Mouse (Mus musculus) stomach, postnatal 0 days (tissue): ENCODE data around the gene Ndufb6. TPM values are rescaled to one million over a fixed set of nuclear protein-coding genes. Genes with fewer than 3 reads are reported as not detected.

ENCODE experiments used
- ATAC-seq: fragments of 200-750 bp; cut with Nextera tagmentation; 2 replicates; pipeline ENCODE4 v1.8.0; 2017; ENCODE audit not compliant: low FRiP score, low TSS enrichment
- DNase-seq: peaks from one replicate; pipeline ENCODE4 v3.0.0-alpha.2; 2016; ENCODE audit warnings: low spot score
- H3K27ac ChIP-seq: fragments of 300-500 bp; sonication (generic); replicated peaks from 2 replicates; pipeline ENCODE4 v1.5.1; 2014; ENCODE audit warnings: mild to moderate bottlenecking, control low read depth
- H3K27me3 ChIP-seq: fragments of 300-500 bp; sonication (generic); 2 replicates; pipeline ENCODE4 v1.6.1; 2014; ENCODE audit warnings: low read length; ENCODE audit not compliant: control insufficient read depth, insufficient read depth
- H3K36me3 ChIP-seq: fragments of 300-500 bp; sonication (generic); 2 replicates; pipeline ENCODE4 v1.6.1; 2014; ENCODE audit warnings: low read length, mixed read lengths; ENCODE audit not compliant: control insufficient read depth, insufficient read depth
- H3K4me1 ChIP-seq: fragments of 300-500 bp; sonication (generic); replicated peaks from 2 replicates; pipeline ENCODE4 v1.6.1; 2014; ENCODE audit warnings: antibody characterized with exemption; ENCODE audit not compliant: control insufficient read depth, insufficient read depth
- H3K4me2 ChIP-seq: fragments of 300-500 bp; sonication (generic); replicated peaks from 2 replicates; pipeline ENCODE4 v1.6.1; 2014; ENCODE audit warnings: low read depth, mild to moderate bottlenecking, control low read depth, moderate library complexity
- H3K4me3 ChIP-seq: fragments of 300-500 bp; sonication (generic); 2 replicates; pipeline ENCODE4 v1.5.1; 2014; ENCODE audit warnings: low read depth, low read length, control low read depth
- H3K9ac ChIP-seq: fragments of 300-500 bp; sonication (generic); 2 replicates; pipeline ENCODE4 v1.6.1; 2014; ENCODE audit warnings: mild to moderate bottlenecking, low read length, control low read depth, mixed read lengths
- H3K9me3 ChIP-seq: fragments of 300-500 bp; sonication (generic); 2 replicates; pipeline ENCODE4 v1.6.1; 2016; ENCODE audit warnings: low read length; ENCODE audit not compliant: control insufficient read depth
- CTCF ChIP-seq: IDR thresholded peaks from 2 replicates; pipeline ENCODE4 v1.5.1; 2016; ENCODE audit warnings: antibody characterized with exemption, low read depth, mild to moderate bottlenecking, moderate library complexity
- EP300 ChIP-seq: optimal IDR thresholded peaks from 2 replicates; pipeline ENCODE3; 2016; ENCODE audit warnings: antibody characterized with exemption
- WGBS: fragments of 180-500 bp; shearing (Covaris S2); extraction: QIAGEN DNeasy Blood & Tissue Kit; methylation state at CpG from one replicate; pipeline ENCODE4 v1.1.7; 2014; 5-methylcytosine and 5-hydroxymethylcytosine counted together
- polyA plus RNA-seq: library from polyadenylated mRNA; unstranded; fragments of >200 nt; fragmentation: Nextera tagmentation; extraction: Ambion mirVana; gene quantifications from 2 replicates; pipeline ENCODE4 v1.2.1, GENCODE M21; 2015

The Ndufb6 gene
- polyA plus RNA-seq, 1 experiment from 2014 or later: 360 TPM

DNA sequence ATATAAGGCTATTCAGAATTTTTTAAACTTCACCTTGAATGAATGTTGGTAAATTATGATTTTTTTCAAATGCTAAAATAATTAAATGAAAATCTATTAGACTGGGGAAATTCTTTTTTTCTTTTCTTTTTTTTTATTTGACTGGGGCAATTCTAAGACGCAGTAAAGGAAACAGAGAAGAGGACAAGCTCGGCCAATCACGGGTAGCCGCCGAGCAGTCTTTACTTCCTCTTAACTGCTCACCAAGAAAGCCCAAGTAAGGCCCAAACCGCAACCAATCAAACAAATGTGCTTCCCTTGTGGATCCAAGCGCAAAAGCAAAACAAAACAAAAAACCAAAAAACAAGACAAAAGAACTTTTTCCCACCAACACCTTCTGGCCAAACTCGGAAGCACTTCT is 35.2 kb downstream of the Ndufb6 start:
- DNase-seq (no peak), ATAC-seq (no peak)
- Histone ChIP-seq H3K9me3 (no peaks in the 10 kb centered on the region), H3K9ac (no peak overlapping the region), H3K36me3 (no peaks in the 10 kb centered on the region), H3K4me2 (no peak overlapping the region), H3K27me3 (no peaks in the 10 kb centered on the region), H3K27ac (no peak overlapping the region), H3K4me1 (0 out of 2 replicates have a peak, but pooled peaks cover 2% of the 10 kb centered on the region), H3K4me3 (no peak overlapping the region)
- 79% methylated on average over 8 of the region's 8 CpGs for WGBS
- TF ChIP-seq CTCF (no peak), EP300 (no peak)

- no peaks in the 10 kb centered on the region for H3K36me3 ChIP-seq
- 0 out of 2 replicates have a peak, but pooled peaks cover 2% of the 10 kb centered on the region for H3K4me1 ChIP-seq
- no peaks in the 10 kb centered on the region for H3K27me3 ChIP-seq
- WGBS: 86% methylated on average over 4 of the region's 4 CpGs
- H3K4me2 ChIP-seq: no peak overlapping the region
- H3K4me3 ChIP-seq: no peak overlapping the region
- TF ChIP-seq EP300 (no peak), CTCF (no peak)
- ATAC-seq (no peak), DNase-seq (no peak)
- H3K9ac ChIP-seq: no peak overlapping the region
- H3K9me3 ChIP-seq: no peaks in the 10 kb centered on the region
- H3K27ac ChIP-seq: no peak overlapping the region
Observed at GRCm38 (mm10) chr4:40243006-40243405, 36.2 kb downstream of the Ndufb6 start.

DNA sequence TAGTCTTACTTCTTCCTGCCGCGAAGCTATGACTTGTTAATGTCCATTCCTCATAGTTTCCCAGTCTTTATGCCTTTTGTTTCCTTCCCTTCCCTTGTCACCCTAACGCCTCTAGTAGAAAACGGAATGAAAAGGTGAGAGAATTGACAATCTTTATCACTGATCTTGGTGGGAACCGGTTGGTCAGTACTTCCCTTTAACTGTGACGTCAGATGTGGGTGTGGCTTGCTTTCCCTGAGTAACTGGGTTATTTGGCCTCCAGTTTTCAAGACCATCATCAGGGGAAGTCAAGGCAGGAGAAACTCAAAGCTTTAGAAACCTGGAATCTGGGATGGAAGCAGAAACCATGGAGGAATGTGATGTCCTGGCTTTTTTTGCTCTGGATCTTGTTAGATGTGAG is 37.3 kb downstream of the Ndufb6 start:
- H3K9ac ChIP-seq: no peak overlapping the region
- H3K4me1 ChIP-seq: 0 out of 2 replicates have a peak, but pooled peaks cover 2% of the 10 kb centered on the region
- TF ChIP-seq CTCF (no peak), EP300 (no peak)
- no peak for DNase-seq
- ATAC-seq: no peak
- H3K36me3 ChIP-seq: no peaks in the 10 kb centered on the region
- H3K4me2 ChIP-seq: no peak overlapping the region
- no peaks in the 10 kb centered on the region for H3K27me3 ChIP-seq
- H3K9me3 ChIP-seq: no peaks in the 10 kb centered on the region
- no peak overlapping the region for H3K4me3 ChIP-seq
- WGBS: 39% methylated on average over 6 of the region's 6 CpGs
- H3K27ac ChIP-seq: no peak overlapping the region

- no peak for TF ChIP-seq CTCF
- TF ChIP-seq EP300: no peak
- H3K9me3 ChIP-seq: no peaks in the 10 kb centered on the region
- ATAC-seq (peak; percentile 24), DNase-seq (peak; percentile 26)
- H3K36me3 ChIP-seq: no peaks in the 10 kb centered on the region
- no peak overlapping the region for H3K27ac ChIP-seq
- H3K9ac ChIP-seq: peak overlapping the region; percentile 68; the same call in 1 of the 2 replicates
- 0 out of 2 replicates have a peak, but pooled peaks cover 2% of the 10 kb centered on the region for H3K4me1 ChIP-seq
- WGBS: 56% methylated on average over 5 of the region's 5 CpGs
- peak overlapping the region; percentile 86 for H3K4me2 ChIP-seq
- no peaks in the 10 kb centered on the region for H3K27me3 ChIP-seq
- H3K4me3 ChIP-seq: peak overlapping the region; percentile 70
Observed at GRCm38 (mm10) chr4:40240272-40240744, 38.9 kb downstream of the Ndufb6 start.

- Histone ChIP-seq H3K4me1 (0 out of 2 replicates have a peak, but pooled peaks cover 2% of the 10 kb centered on the region), H3K4me3 (peak within 1 kb of the TSS; percentile 70), H3K9me3 (no peaks in the 10 kb centered on the region), H3K9ac (peak within 1 kb of the TSS; percentile 68), H3K27me3 (no peaks in the 10 kb centered on the region), H3K4me2 (peak within 1 kb of the TSS; percentile 86), H3K36me3 (no peaks in the 10 kb centered on the region; the same call in 1 of the 2 replicates), H3K27ac (peak within 1 kb of the TSS; percentile 79)
- DNase-seq (peak; percentile 80), ATAC-seq (peak; percentile 82)
- WGBS: 3% methylated on average over 35 of the region's 35 CpGs
- TF ChIP-seq CTCF (no peak), EP300 (no peak)
Observed at GRCm38 (mm10) chr4:40239409-40240271, 39.6 kb downstream of the Ndufb6 start, which contains the start of gene Ddx58. Gene Ddx58, minus strand, starts transcription at chr4:40239828.
